Mouse (Mus musculus): ENCODE results near the gene Fez2. TPM values are rescaled to one million over a fixed set of nuclear protein-coding genes. Genes with fewer than 3 reads are reported as not detected.
A peak's percentile ranks its signal among the peaks of the same experiment; 100 is the strongest.

Gene Fez2
- polyA plus RNA-seq, 1 experiment from 2014 or later: 43.5 TPM

DNA sequence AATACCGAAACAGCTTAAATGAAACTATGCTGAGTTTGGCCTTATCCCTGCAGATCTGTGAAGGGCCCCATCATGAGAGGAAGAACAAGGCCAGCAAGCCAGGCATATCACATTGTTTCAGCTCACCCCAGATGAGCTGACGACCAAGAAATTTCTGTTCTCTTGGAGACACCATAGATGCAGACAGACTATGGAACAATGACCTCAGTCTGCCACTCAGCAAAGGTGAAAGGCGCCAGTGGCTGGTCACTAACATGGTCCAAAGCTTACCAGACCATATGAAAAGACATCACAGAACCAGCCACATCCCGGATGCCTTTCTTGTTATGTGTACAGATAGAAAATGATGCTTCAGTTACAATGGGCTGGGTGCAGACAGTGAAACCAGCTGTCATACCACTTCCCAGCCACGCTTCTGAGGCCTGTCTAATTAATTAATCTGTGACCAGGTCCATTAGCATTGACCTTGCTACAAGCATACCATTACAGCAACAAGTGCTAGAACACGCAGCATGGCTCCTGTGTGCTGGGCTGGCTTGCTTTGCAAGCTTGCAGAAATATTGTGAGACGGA lies 92.1 kb downstream of the Fez2 start:
- Histone ChIP-seq H3K4me3 (no peak overlapping the region), H3K9me3 (replicated peaks) (no peaks in the 10 kb centered on the region), H3K27ac (replicated peaks) (0 out of 2 replicates have a peak overlapping the region, but pooled peaks have one; percentile 23), H3K36me3 (peaks cover 9% of the 10 kb centered on the region; the same call in 1 of the 2 replicates), H3K4me1 (peaks cover 21% of the 10 kb centered on the region), H3K27me3 (ENCODE audit: low read depth, poor library complexity, severe bottlenecking) (no peaks in the 10 kb centered on the region)
- DNase-seq (ENCODE audit: low spot score): no peak
- WGBS: 84% methylated on average over 7 of the region's 7 CpGs

DNA sequence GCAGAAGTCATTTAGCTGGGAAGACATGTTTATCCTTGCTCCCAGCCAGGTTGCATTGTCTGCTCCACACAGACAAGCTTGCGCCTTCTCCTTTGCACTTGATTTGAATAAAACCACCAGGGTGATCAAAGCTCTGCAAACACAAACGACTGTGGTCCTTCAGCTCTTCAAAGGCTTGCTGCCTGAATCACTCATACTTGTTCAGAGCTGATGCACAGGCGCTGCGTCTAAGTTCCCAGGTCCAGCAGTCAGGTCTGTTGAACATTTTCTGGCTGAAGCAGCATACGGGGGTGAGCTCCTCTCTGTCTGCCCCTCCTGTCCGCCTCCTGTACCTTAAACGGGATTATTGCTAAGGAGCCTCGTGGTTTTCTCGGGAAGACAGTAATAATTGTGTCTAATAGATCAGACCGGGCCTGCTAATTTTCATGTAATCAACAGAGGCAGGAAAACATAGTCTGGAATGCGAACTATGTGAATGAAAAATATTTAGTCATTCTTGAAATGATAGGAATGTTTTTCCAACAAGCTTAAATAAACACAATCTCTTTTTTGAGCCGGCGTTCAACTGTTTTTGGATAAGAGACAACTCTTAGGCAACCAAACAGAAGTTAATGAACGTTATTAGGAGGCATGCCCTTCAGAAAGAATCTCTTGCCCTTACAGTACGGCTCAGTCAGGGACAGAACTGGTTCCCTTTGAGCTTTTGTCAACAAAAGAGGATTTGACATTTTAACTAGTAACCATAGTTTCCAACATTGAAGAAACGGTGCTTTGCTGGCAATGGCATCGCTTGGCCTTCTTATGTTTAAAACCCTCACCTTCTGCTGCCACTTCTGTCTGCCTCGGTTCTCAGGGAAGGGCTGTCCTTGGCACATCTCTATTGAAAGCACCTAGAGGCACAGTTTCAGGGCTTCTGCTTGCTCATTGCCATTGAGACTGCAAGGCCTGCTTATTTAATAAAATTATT lies 95.3 kb downstream of the Fez2 start:
- DNase-seq (ENCODE audit: low spot score): no peak
- peaks cover 21% of the 10 kb centered on the region for H3K36me3 ChIP-seq
- WGBS: 62% methylated on average over 18 of the region's 18 CpGs
- H3K27ac ChIP-seq (replicated peaks): peak overlapping the region; percentile 55
- no peaks in the 10 kb centered on the region for H3K27me3 ChIP-seq (ENCODE audit: low read depth, poor library complexity, severe bottlenecking)
- H3K9me3 ChIP-seq (replicated peaks): no peaks in the 10 kb centered on the region
- H3K4me1 ChIP-seq: peaks cover 21% of the 10 kb centered on the region
- no peak overlapping the region for H3K4me3 ChIP-seq

DNA sequence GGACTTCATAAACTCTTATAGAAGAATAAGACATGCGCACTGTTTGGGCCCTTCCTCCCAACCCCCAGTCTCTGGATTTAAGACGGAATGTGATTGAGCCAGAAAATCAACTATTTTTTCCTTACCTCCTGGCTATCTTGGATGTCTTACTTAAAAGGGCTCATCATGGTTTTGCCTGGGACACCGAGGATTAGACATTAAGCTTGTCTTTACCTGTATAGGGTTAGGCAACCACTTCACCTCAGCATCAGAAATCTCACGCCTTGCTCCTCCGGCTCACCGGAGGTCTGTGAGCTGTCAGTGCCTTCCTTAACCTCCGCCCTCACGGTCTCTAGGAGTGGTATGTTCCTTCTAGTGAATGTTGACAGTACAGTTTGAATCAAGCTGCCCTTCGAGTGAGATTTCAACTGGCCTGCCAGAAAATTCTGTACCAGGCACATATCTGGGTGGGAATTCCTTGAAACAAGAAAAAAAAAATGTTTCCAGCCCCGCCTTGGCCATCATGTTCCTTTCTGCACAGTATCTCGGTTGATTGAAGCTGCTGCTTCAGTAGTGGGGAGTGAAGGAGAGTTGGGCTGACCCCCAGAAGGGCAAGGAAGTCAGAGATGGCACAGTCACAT lies 96.6 kb downstream of the Fez2 start:
- no peak for DNase-seq (ENCODE audit: low spot score)
- Histone ChIP-seq H3K27ac (replicated peaks) (no peak overlapping the region), H3K4me1 (peaks cover 21% of the 10 kb centered on the region), H3K9me3 (replicated peaks) (no peaks in the 10 kb centered on the region), H3K4me3 (no peak overlapping the region), H3K27me3 (ENCODE audit: low read depth, poor library complexity, severe bottlenecking) (no peaks in the 10 kb centered on the region), H3K36me3 (peaks cover 33% of the 10 kb centered on the region)
- WGBS: 87% methylated on average over 11 of the region's 11 CpGs

Other genes with a start within 250 kb of the Fez2 start
- 2.8 and 4.9 TPM in 2 replicates for gene Crim1, start 217.9 kb downstream of the Fez2 start, polyA plus RNA-seq (2016; fragmentation: Nextera tagmentation; extraction: Ambion mirVana)
- gene Vit, start 89.9 kb upstream of the Fez2 start, polyA plus RNA-seq (2016; fragmentation: Nextera tagmentation; extraction: Ambion mirVana): 9.7 and 11.3 TPM in 2 replicates

Measured in midbrain, embryonic 10.5 days (tissue).